Mouse (Mus musculus): ENCODE results near the gene Cdc42se2. TPM values are rescaled to one million over a fixed set of nuclear protein-coding genes. Genes with fewer than 3 reads are reported as not detected.

The Cdc42se2 gene
- total RNA-seq, 2 experiments from 2014 or later: 180 to 182 TPM

DNA sequence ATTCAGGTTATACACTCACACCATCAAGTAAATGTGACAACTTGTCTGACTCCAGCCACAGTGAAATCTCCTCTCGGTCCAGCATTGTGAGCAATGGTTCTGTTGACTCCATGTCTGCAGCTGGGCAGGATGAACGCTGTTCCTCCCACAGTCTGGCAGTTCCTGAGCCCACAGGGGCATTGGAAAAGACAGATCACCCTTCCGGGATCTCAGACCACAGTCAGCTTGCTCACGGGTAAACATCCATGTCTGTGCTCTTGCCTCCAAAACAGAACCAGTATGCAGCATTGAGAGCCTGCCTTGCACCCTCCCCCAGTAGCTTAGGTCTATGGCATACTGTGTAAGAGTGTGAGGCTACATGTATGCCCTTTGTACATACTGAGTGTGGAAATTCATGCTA is 97.3 kb downstream of the Cdc42se2 start:
- intact Hi-C loops (cut with DNase I): no loop called here
- DNase-seq (ENCODE audit: extremely low spot score in 1 of 2, low spot score in 2 of 2): no peak

DNA sequence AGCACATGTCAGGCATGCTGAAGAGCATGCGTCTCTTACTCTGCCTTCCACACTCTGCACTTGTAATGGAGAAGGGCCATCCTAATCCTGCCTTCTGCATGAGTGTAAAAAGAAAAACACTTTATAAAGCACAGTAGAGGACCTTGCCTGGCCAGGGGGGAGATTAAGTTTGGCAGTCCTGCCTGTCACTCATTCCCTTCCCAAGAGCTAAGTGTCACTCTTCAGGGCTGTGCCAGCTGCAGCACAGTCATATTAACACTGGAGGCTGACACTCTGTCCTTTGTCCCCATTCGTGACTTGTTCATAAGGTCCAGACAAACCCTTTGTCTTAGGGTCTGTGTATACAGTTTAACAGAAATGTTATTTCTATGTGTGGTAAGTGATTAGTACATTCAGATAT is 102.6 kb downstream of the Cdc42se2 start:
- intact Hi-C loops (cut with DNase I): no loop called here
- DNase-seq (ENCODE audit: extremely low spot score in 1 of 2, low spot score in 2 of 2): no peak

DNA sequence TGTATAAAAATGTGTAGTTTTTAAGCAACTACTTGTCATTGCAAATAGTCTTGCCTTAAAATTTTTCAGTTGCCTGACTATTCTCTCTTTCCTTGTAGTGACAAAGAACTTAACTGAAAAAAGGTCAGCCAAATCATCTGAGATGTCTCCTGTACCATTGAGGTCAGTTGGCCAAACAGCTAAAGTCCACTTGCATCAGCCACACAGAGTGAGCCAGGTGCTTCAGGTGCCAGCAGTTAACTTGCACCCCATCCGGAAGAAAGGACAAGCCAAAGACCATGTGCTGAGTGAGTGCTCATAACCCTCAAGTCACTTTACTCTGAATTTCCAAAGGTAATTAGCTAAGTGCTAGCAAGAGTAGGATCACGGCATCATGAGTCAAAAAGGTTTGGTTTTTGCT is 108.3 kb downstream of the Cdc42se2 start:
- intact Hi-C loops (cut with DNase I): no loop called here
- DNase-seq (ENCODE audit: extremely low spot score in 1 of 2, low spot score in 2 of 2): no peak

DNA sequence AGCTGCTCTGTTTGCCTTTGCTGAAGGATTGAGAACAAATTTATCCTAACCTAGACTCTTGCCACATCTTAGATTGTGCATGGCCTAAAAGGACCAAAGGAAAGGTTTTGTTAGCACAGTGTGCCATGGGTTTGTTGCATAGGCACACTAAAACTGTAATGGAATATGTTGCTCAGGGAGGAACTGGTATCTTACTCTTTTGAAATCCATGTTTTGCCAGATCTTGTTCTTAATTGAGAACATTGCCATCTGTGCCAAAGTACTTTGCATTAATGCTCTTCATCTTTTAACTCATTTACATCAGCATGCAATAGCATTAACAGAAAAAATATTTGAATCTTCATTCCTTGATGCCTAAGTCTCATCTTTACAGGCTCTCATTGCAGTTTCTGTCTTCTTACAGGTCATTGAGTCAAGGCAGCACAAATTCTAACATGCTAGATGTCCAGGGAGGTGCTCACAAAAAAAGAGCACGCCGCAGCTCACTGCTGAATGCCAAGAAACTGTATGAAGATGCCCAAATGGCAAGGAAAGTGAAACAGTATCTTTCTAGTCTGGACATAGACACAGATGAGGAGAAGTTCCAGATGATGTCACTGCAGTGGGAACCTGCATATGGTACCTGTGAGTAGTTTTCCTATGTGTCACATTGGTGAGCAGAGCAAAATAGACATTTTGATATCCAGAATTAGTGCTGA is 111.5 kb downstream of the Cdc42se2 start:
- no peak for DNase-seq (ENCODE audit: extremely low spot score in 1 of 2, low spot score in 2 of 2)
- intact Hi-C loops (cut with DNase I): no loop called here

DNA sequence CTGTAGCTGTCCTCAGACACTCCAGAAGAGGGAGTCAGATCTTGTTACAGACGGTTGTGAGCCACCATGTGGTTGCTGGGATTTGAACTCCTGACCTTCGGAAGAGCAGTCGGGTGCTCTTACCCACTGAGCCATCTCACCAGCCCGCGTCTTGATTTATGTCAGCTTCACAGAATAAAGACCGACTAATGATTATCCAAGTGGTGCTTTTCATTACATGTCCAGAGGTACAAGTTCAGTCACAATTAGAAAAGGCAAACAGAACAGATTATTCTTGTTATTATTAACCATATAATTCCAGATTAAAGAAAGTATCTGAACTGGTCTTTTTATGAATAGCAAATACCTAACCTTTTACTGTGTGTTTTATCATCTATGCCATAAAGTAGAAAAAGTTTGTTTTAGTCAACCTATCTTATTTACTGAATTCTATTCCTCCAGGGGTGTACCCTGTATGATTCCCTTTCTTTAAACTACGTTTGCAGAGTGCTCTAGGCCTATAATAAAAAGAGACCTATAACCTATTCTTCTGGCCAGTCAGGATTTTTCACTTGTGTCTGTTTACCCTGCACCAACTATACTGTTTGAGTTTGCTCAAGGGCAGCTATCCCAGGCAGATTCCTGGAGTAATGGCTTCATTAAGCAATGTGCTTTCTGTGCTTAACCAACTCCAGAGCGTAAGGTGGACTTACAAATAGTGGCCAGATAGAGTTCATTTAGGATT is 113.7 kb downstream of the Cdc42se2 start:
- intact Hi-C loops (cut with DNase I): loop anchor here (5.0 kb wide), 1 partner anchor 56 kb away; no protein-coding TSS in a partner anchor
- DNase-seq (ENCODE audit: extremely low spot score in 1 of 2, low spot score in 2 of 2): no peak

Other genes with a start within 250 kb of the Cdc42se2 start
- 10 to 100 TPM; 22.1 to 25.0 TPM for gene Lyrm7, start 73.2 kb upstream of the Cdc42se2 start, total RNA-seq (2021)
- gene Hint1, start 78.7 kb upstream of the Cdc42se2 start, total RNA-seq (2021): 100 to 1,000 TPM; 326 to 345 TPM
- 10 to 100 TPM in 1 of 2 experiments, 1 to 10 TPM in 1; 9.7 to 10.2 TPM for gene Gpx3, start 114.8 kb upstream of the Cdc42se2 start, total RNA-seq (2021)
- gene Tnip1, start 175.2 kb upstream of the Cdc42se2 start, total RNA-seq (2021): 10 to 100 TPM; 28.2 to 31.0 TPM
- gene Anxa6, start 245.8 kb upstream of the Cdc42se2 start, total RNA-seq (2021): 10 to 100 TPM; 82.6 to 85.7 TPM

Data from left cerebral cortex, postnatal 10 days (tissue).